Mouse (Mus musculus): ENCODE measurements around the gene Bcl2l11.
"Not testable (repeated sequence)": the region's sequence is repeated elsewhere in the genome, so short reads cannot be mapped to it uniquely, and the experiment has no call there.

Gene Bcl2l11

GRCm38 (mm10) chr2:128169972-128170371 is 44.1 kb downstream of the Bcl2l11 start:
- DNase-seq (ENCODE audit: extremely low read depth, insufficient read length, low spot score) = no peak

GRCm38 (mm10) chr2:128170614-128171013 is 44.8 kb downstream of the Bcl2l11 start:
- DNase-seq (ENCODE audit: extremely low read depth, insufficient read length, low spot score) = no peak

GRCm38 (mm10) chr2:128172266-128172665 is 46.4 kb downstream of the Bcl2l11 start:
- DNase-seq (ENCODE audit: extremely low read depth, insufficient read length, low spot score) = no peak

- DNase-seq (ENCODE audit: extremely low read depth, insufficient read length, low spot score) = no peak
These were observed 48.3 kb downstream of the Bcl2l11 start for GRCm38 (mm10) chr2:128174176-128174575.

- DNase-seq (ENCODE audit: extremely low read depth, insufficient read length, low spot score) = no peak
These were observed 48.9 kb downstream of the Bcl2l11 start for GRCm38 (mm10) chr2:128174604-128175342.

GRCm38 (mm10) chr2:128175625-128176024 is 49.8 kb downstream of the Bcl2l11 start:
- no peak for DNase-seq (ENCODE audit: extremely low read depth, insufficient read length, low spot score)

GRCm38 (mm10) chr2:128176391-128177044 is 50.7 kb downstream of the Bcl2l11 start:
- no peak for DNase-seq (ENCODE audit: extremely low read depth, insufficient read length, low spot score)

- DNase-seq (ENCODE audit: extremely low read depth, insufficient read length, low spot score) = no peak
These were observed 51.4 kb downstream of the Bcl2l11 start for GRCm38 (mm10) chr2:128177241-128177661.

- DNase-seq (ENCODE audit: extremely low read depth, insufficient read length, low spot score) = peak; percentile 56
These were observed 53.4 kb downstream of the Bcl2l11 start for GRCm38 (mm10) chr2:128179126-128179807.

GRCm38 (mm10) chr2:128179808-128180379 is 54.1 kb downstream of the Bcl2l11 start:
- peak; percentile 77 for DNase-seq (ENCODE audit: extremely low read depth, insufficient read length, low spot score)

- not testable (repeated sequence) for DNase-seq (ENCODE audit: extremely low read depth, insufficient read length, low spot score)
These were observed 56.3 kb downstream of the Bcl2l11 start for GRCm38 (mm10) chr2:128182181-128182580.

- DNase-seq (ENCODE audit: extremely low read depth, insufficient read length, low spot score) = no peak
These were observed 56.9 kb downstream of the Bcl2l11 start for GRCm38 (mm10) chr2:128182751-128183150.

GRCm38 (mm10) chr2:128183762-128184161 is 57.9 kb downstream of the Bcl2l11 start:
- DNase-seq (ENCODE audit: extremely low read depth, insufficient read length, low spot score) = no peak

- DNase-seq (ENCODE audit: extremely low read depth, insufficient read length, low spot score) = no peak
These were observed 60.1 kb downstream of the Bcl2l11 start for GRCm38 (mm10) chr2:128185942-128186341.

- DNase-seq (ENCODE audit: extremely low read depth, insufficient read length, low spot score) = no peak
These were observed 61.4 kb downstream of the Bcl2l11 start for GRCm38 (mm10) chr2:128187277-128187676.

GRCm38 (mm10) chr2:128188461-128188860 is 62.6 kb downstream of the Bcl2l11 start:
- DNase-seq (ENCODE audit: extremely low read depth, insufficient read length, low spot score) = no peak

- no peak for DNase-seq (ENCODE audit: extremely low read depth, insufficient read length, low spot score)
These were observed 63.9 kb downstream of the Bcl2l11 start for GRCm38 (mm10) chr2:128189691-128190090.

- no peak for DNase-seq (ENCODE audit: extremely low read depth, insufficient read length, low spot score)
These were observed 64.4 kb downstream of the Bcl2l11 start for GRCm38 (mm10) chr2:128190196-128190595.

GRCm38 (mm10) chr2:128193411-128193810 is 67.6 kb downstream of the Bcl2l11 start:
- no peak for DNase-seq (ENCODE audit: extremely low read depth, insufficient read length, low spot score)

GRCm38 (mm10) chr2:128197379-128197778 is 71.5 kb downstream of the Bcl2l11 start:
- no peak for DNase-seq (ENCODE audit: extremely low read depth, insufficient read length, low spot score)

- no peak for DNase-seq (ENCODE audit: extremely low read depth, insufficient read length, low spot score)
These were observed 77.3 kb downstream of the Bcl2l11 start for GRCm38 (mm10) chr2:128203147-128203546.

All from 3134 (cell line).